Mouse (Mus musculus) intestine, embryonic 16.5 days (tissue): Measurements from ENCODE around the gene Slc24a5. TPM values are rescaled to one million over a fixed set of nuclear protein-coding genes. Genes with fewer than 3 reads are reported as not detected.

Experiments used
- ATAC-seq: fragments of 200-750 bp; cut with Nextera tagmentation; 2 replicates; pipeline ENCODE4 v1.8.0; 2017; ENCODE audit warnings: moderate TSS enrichment, moderate library complexity
- H3K27ac ChIP-seq: fragments of 300-500 bp; sonication (generic); 2 replicates; pipeline ENCODE4 v1.5.1; 2014; ENCODE audit warnings: mild to moderate bottlenecking, low read length
- H3K27me3 ChIP-seq: fragments of 300-500 bp; sonication (generic); replicated peaks from 2 replicates; pipeline ENCODE4 v1.6.1; 2014; ENCODE audit warnings: low read length, control low read depth, mixed read lengths; ENCODE audit not compliant: control insufficient read depth, insufficient read depth
- H3K36me3 ChIP-seq: fragments of 300-500 bp; sonication (generic); 2 replicates; pipeline ENCODE4 v1.6.1; 2014; ENCODE audit warnings: low read length, control low read depth; ENCODE audit not compliant: control insufficient read depth, insufficient read depth
- H3K4me1 ChIP-seq: fragments of 300-500 bp; sonication (generic); 2 replicates; pipeline ENCODE4 v1.6.1; 2014; ENCODE audit warnings: low read length, control low read depth, mixed read lengths; ENCODE audit not compliant: control insufficient read depth, insufficient read depth
- H3K4me2 ChIP-seq: fragments of 300-500 bp; sonication (generic); 2 replicates; pipeline ENCODE4 v1.6.1; 2014; ENCODE audit warnings: low read depth, low read length, control low read depth
- H3K4me3 ChIP-seq: fragments of 300-500 bp; sonication (generic); 2 replicates; pipeline ENCODE4 v1.5.1; 2014; ENCODE audit warnings: mild to moderate bottlenecking, low read length
- H3K9ac ChIP-seq: fragments of 300-500 bp; sonication (generic); 2 replicates; pipeline ENCODE4 v1.6.1; 2014; ENCODE audit warnings: low read depth, low read length
- H3K9me3 ChIP-seq: fragments of 300-500 bp; sonication (generic); 2 replicates; pipeline ENCODE4 v1.6.1; 2016; ENCODE audit warnings: low read length, control low read depth; ENCODE audit not compliant: control insufficient read depth
- WGBS: fragments of 180-500 bp; shearing (Covaris S2); extraction: QIAGEN DNeasy Blood & Tissue Kit; methylation state at CpG from one replicate; pipeline ENCODE4 v1.1.7; 2014; 5-methylcytosine and 5-hydroxymethylcytosine counted together
- polyA plus RNA-seq: library from polyadenylated mRNA; unstranded; fragments of >200 nt; fragmentation: Nextera tagmentation; extraction: Ambion mirVana; gene quantifications from 2 replicates; pipeline ENCODE4 v1.2.1, GENCODE M21; 2015

Gene Slc24a5
- polyA plus RNA-seq, 1 experiment from 2014 or later, result 1.2 TPM

GRCm38 (mm10) chr2:125055316-125055903, 12.5 kb upstream of the Slc24a5 start:
- 88% methylated on average over 7 of the region's 7 CpGs for WGBS

GRCm38 (mm10) chr2:125057250-125057815, 10.6 kb upstream of the Slc24a5 start:
- H3K4me3 ChIP-seq, result no peak overlapping the region
- ATAC-seq, result no peak

More at GRCm38 (mm10) chr2:125055316-125055903, 12.5 kb upstream of the Slc24a5 start:
- no peak for ATAC-seq
- H3K4me2 ChIP-seq, result no peak overlapping the region
- H3K4me3 ChIP-seq, result no peak overlapping the region
- no peak overlapping the region for H3K27ac ChIP-seq
- H3K9ac ChIP-seq, result no peak overlapping the region
- no peaks in the 10 kb centered on the region for H3K27me3 ChIP-seq
- no peaks in the 10 kb centered on the region for H3K9me3 ChIP-seq
- H3K36me3 ChIP-seq, result no peaks in the 10 kb centered on the region
- H3K4me1 ChIP-seq, result no peaks in the 10 kb centered on the region

DNA sequence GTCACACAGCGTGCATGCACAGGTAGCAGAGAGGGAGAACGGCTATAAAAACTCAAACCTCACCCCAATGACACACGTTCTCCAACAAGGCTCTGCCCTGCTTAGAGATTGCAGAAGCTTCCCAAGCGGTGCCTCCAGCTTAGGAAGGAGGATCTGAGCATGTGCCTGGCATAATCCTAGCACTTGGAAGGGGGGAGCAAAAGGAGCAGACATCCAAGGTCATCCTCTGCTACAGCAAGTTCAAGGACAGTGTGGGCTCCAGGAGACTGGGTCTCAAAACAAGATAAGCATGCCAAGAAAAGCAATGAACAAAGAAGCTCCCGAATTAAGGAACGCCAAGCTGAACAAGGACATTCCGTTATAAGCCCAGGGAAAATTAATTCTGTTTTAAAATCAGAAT, 6.5 kb upstream of the Slc24a5 start:
- no peak for ATAC-seq
- 90% methylated on average over 7 of the region's 7 CpGs for WGBS
- no peaks in the 10 kb centered on the region for H3K9me3 ChIP-seq

More at GRCm38 (mm10) chr2:125057250-125057815, 10.6 kb upstream of the Slc24a5 start:
- Histone ChIP-seq H3K9ac (no peak overlapping the region), H3K4me2 (no peak overlapping the region), H3K9me3 (no peaks in the 10 kb centered on the region), H3K27me3 (no peaks in the 10 kb centered on the region), H3K36me3 (no peaks in the 10 kb centered on the region), H3K4me1 (no peaks in the 10 kb centered on the region), H3K27ac (no peak overlapping the region)
- 27% methylated on average over 7 of the region's 7 CpGs for WGBS

DNA sequence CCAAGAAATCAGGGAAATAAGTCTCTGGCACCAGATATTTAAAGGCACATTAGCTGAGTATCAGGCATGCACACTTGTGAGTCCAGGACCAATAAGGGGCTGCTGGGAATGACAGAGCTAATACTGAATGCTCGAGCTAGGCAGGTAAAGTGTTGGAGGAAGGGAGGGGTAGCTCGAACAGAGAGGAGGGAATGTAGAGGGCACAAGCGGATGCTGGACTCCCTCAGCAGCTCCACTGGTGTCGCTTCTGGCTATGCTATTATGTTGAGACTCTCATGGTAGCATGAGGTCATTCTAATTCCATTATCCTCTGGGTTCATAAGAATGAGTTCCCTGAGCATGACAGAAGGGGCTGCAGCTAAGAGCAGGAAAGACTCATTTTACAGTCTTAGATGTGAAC, 5.0 kb upstream of the Slc24a5 start:
- WGBS, result 58% methylated on average over 4 of the region's 4 CpGs
- no peak overlapping the region for H3K4me2 ChIP-seq
- no peak overlapping the region for H3K4me3 ChIP-seq
- no peak overlapping the region for H3K9ac ChIP-seq
- H3K36me3 ChIP-seq, result no peaks in the 10 kb centered on the region
- H3K27ac ChIP-seq, result no peak overlapping the region
- H3K9me3 ChIP-seq, result no peaks in the 10 kb centered on the region
- no peaks in the 10 kb centered on the region for H3K27me3 ChIP-seq
- ATAC-seq, result no peak
- H3K4me1 ChIP-seq, result no peaks in the 10 kb centered on the region

More for the DNA sequence above, 6.5 kb upstream of the Slc24a5 start:
- H3K4me3 ChIP-seq, result no peak overlapping the region
- H3K4me1 ChIP-seq, result no peaks in the 10 kb centered on the region
- no peaks in the 10 kb centered on the region for H3K27me3 ChIP-seq
- no peak overlapping the region for H3K4me2 ChIP-seq
- no peaks in the 10 kb centered on the region for H3K36me3 ChIP-seq
- no peak overlapping the region for H3K27ac ChIP-seq
- H3K9ac ChIP-seq, result no peak overlapping the region

- no peak overlapping the region for H3K4me2 ChIP-seq
- H3K9me3 ChIP-seq, result no peaks in the 10 kb centered on the region
- WGBS, result 90% methylated on average over 7 of the region's 7 CpGs
- no peak overlapping the region for H3K4me3 ChIP-seq
- no peaks in the 10 kb centered on the region for H3K36me3 ChIP-seq
- no peak for ATAC-seq
- H3K4me1 ChIP-seq, result no peaks in the 10 kb centered on the region
- no peaks in the 10 kb centered on the region for H3K27me3 ChIP-seq
- no peak overlapping the region for H3K9ac ChIP-seq
- H3K27ac ChIP-seq, result no peak overlapping the region
These were observed 551 bp upstream of the Slc24a5 start for GRCm38 (mm10) chr2:125067373-125067772.

DNA sequence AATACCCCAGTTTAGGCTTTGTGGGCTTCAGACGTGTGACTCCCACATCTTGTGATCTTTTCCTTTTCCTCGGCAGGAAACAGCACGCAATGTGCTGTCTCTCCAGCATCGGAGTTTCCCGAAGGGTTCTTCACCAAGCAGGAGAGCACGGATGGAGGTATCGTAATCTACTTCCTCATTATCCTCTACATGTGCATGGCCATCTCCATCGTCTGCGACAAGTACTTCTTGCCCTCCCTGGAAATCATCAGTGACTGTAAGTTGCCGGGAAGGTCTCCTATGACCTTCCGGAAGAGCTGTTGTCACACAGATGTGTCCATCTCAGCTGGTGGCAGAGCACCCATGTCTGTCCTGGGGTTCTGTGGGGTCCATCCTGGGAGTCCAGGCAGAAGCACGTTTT, 772 bp downstream of the Slc24a5 start:
- no peaks in the 10 kb centered on the region for H3K9me3 ChIP-seq
- no peak for ATAC-seq
- WGBS, result 86% methylated on average over 12 of the region's 12 CpGs
- no peak overlapping the region for H3K27ac ChIP-seq
- no peaks in the 10 kb centered on the region for H3K36me3 ChIP-seq
- H3K9ac ChIP-seq, result no peak overlapping the region
- H3K4me3 ChIP-seq, result no peak overlapping the region
- H3K4me1 ChIP-seq, result no peaks in the 10 kb centered on the region
- no peak overlapping the region for H3K4me2 ChIP-seq
- H3K27me3 ChIP-seq, result no peaks in the 10 kb centered on the region

- Histone ChIP-seq H3K36me3 (no peaks in the 10 kb centered on the region), H3K9me3 (no peaks in the 10 kb centered on the region), H3K4me3 (no peak overlapping the region), H3K9ac (no peak overlapping the region), H3K27ac (no peak overlapping the region), H3K27me3 (no peaks in the 10 kb centered on the region), H3K4me2 (no peak overlapping the region), H3K4me1 (no peaks in the 10 kb centered on the region)
- no peak for ATAC-seq
- 82% methylated on average over 3 of the region's 3 CpGs for WGBS
These were observed 5.3 kb downstream of the Slc24a5 start for GRCm38 (mm10) chr2:125073056-125073780.

- 24% methylated on average over 1 of the region's 1 CpGs for WGBS
- Histone ChIP-seq H3K4me1 (no peaks in the 10 kb centered on the region), H3K36me3 (no peaks in the 10 kb centered on the region), H3K27me3 (no peaks in the 10 kb centered on the region), H3K9ac (no peak overlapping the region), H3K9me3 (no peaks in the 10 kb centered on the region), H3K27ac (no peak overlapping the region), H3K4me2 (no peak overlapping the region), H3K4me3 (no peak overlapping the region)
- ATAC-seq, result no peak
These were observed 16.0 kb downstream of the Slc24a5 start for GRCm38 (mm10) chr2:125083879-125084278.

DNA sequence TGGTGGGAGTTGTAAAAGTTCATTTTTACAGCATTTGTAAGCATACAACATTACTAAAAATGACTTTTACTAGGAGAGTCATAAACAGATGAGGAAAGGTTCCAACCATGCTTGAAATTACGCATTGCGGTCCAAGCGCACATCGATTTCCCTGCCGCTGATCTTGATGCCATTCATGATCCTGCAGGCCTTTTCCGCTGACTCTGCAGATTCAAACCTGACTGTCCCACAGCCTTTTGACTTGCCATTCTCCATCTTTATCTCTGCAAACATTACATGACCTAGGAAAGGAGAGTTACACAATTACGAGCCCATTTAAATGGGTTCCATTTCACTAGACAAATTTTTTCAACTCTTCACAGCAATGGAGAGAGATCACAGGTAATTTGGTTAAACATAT, 20.8 kb downstream of the Slc24a5 start:
- Histone ChIP-seq H3K9ac (no peak overlapping the region), H3K36me3 (peaks cover 3% of the 10 kb centered on the region; the same call in 1 of the 2 replicates), H3K27ac (no peak overlapping the region), H3K4me1 (no peaks in the 10 kb centered on the region), H3K4me2 (no peak overlapping the region), H3K4me3 (no peak overlapping the region), H3K9me3 (no peaks in the 10 kb centered on the region), H3K27me3 (no peaks in the 10 kb centered on the region)
- ATAC-seq, result no peak
- 96% methylated on average over 7 of the region's 7 CpGs for WGBS
